Mouse (Mus musculus): Measurements from ENCODE around the gene Saa1. TPM values are rescaled to one million over a fixed set of nuclear protein-coding genes. Genes with fewer than 3 reads are reported as not detected.

The Saa1 gene
- total and polyA plus RNA-seq, 2 experiments from 2014 or later, result not detected

DNA sequence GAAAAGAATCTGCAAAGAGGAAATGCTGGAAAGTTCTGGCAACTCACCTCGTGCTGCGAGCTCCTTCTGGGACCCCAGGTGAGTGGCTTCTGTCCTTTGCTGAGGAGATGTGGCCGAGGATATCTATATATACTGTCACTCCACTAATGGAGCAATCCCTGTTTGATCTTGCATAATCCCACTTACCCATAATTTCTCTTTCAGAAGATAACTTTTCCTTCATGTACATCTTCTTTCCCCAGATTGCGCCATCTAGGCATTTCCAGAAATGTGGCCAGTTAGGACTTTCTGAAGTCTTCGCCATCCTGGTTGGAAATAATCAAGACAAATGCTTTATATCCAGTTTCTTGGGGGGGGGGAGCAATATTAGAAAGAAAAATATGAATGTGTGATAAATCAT lies 27.2 kb downstream of the Saa1 start, which contains the start of gene Saa3:
Gene Saa3 (minus strand): TSS at position 101 of the 400 bp plus-strand sequence.
- Histone ChIP-seq H3K36me3 (replicated peaks; ENCODE audit: control insufficient read depth, insufficient read depth, low read length) (no peaks in the 10 kb centered on the region), H3K4me1 (ENCODE audit: control insufficient read depth, insufficient read depth) (no peaks in the 10 kb centered on the region), H3K9ac (replicated peaks; ENCODE audit: low read depth, low read length) (no peak within 1 kb of the TSS), H3K9me3 (replicated peaks; ENCODE audit: control insufficient read depth, low read length) (no peaks in the 10 kb centered on the region), H3K27me3 (ENCODE audit: control insufficient read depth, insufficient read depth, low read length) (0 out of 2 replicates have a peak, but pooled peaks cover 4% of the 10 kb centered on the region), H3K4me2 (ENCODE audit: low read depth, low read length) (no peak within 1 kb of the TSS), H3K4me3 (ENCODE audit: low read depth, low read length) (no peak within 1 kb of the TSS), H3K27ac (ENCODE audit: low read depth) (no peak within 1 kb of the TSS)
- ATAC-seq (ENCODE audit: insufficient read depth, low read depth) (no peak), DNase-seq (ENCODE audit: low spot score) (no peak)
- WGBS, result 81% methylated on average over 5 of the region's 5 CpGs
- TF ChIP-seq EP300 (IDR thresholded peaks at IDR 0.05; ENCODE audit: low read depth), result no peak
- no peak for TF ChIP-seq CTCF (IDR thresholded peaks at IDR 0.05; ENCODE audit: low read depth)

- peak; percentile 45 for DNase-seq (ENCODE audit: low spot score)
- H3K4me2 ChIP-seq (ENCODE audit: low read depth, low read length), result no peak overlapping the region
- ATAC-seq (ENCODE audit: insufficient read depth, low read depth), result no peak
Observed at GRCm38 (mm10) chr7:46714518-46714917, 28.3 kb downstream of the Saa1 start.

GRCm38 (mm10) chr7:46712250-46712649 lies 30.5 kb downstream of the Saa1 start:
- H3K36me3 ChIP-seq (replicated peaks; ENCODE audit: control insufficient read depth, insufficient read depth, low read length), result peaks cover 7% of the 10 kb centered on the region; the same call in 1 of the 2 replicates
- no peak overlapping the region for H3K4me2 ChIP-seq (ENCODE audit: low read depth, low read length)
- no peak for DNase-seq (ENCODE audit: low spot score)
- WGBS, result 61% methylated on average over 6 of the region's 6 CpGs
- H3K27ac ChIP-seq (ENCODE audit: low read depth), result no peak overlapping the region
- H3K9ac ChIP-seq (replicated peaks; ENCODE audit: low read depth, low read length), result no peak overlapping the region
- H3K27me3 ChIP-seq (ENCODE audit: control insufficient read depth, insufficient read depth, low read length), result 0 out of 2 replicates have a peak, but pooled peaks cover 4% of the 10 kb centered on the region
- H3K4me1 ChIP-seq (ENCODE audit: control insufficient read depth, insufficient read depth), result peaks cover 9% of the 10 kb centered on the region; the same call in 1 of the 2 replicates
- no peaks in the 10 kb centered on the region for H3K9me3 ChIP-seq (replicated peaks; ENCODE audit: control insufficient read depth, low read length)
- no peak overlapping the region for H3K4me3 ChIP-seq (ENCODE audit: low read depth, low read length)
- ATAC-seq (ENCODE audit: insufficient read depth, low read depth), result no peak
- TF ChIP-seq EP300 (IDR thresholded peaks at IDR 0.05; ENCODE audit: low read depth), result no peak

More at GRCm38 (mm10) chr7:46714518-46714917, 28.3 kb downstream of the Saa1 start:
- peaks cover 4% of the 10 kb centered on the region; the same call in 1 of the 2 replicates for H3K4me1 ChIP-seq (ENCODE audit: control insufficient read depth, insufficient read depth)
- H3K9me3 ChIP-seq (replicated peaks; ENCODE audit: control insufficient read depth, low read length), result no peaks in the 10 kb centered on the region
- TF ChIP-seq EP300 (IDR thresholded peaks at IDR 0.05; ENCODE audit: low read depth) (no peak), CTCF (IDR thresholded peaks at IDR 0.05; ENCODE audit: low read depth) (peak; percentile 73)
- no peak overlapping the region for H3K27ac ChIP-seq (ENCODE audit: low read depth)
- 0 out of 2 replicates have a peak, but pooled peaks cover 4% of the 10 kb centered on the region for H3K27me3 ChIP-seq (ENCODE audit: control insufficient read depth, insufficient read depth, low read length)
- no peak overlapping the region for H3K9ac ChIP-seq (replicated peaks; ENCODE audit: low read depth, low read length)
- 29% methylated on average over 6 of the region's 6 CpGs for WGBS
- H3K4me3 ChIP-seq (ENCODE audit: low read depth, low read length), result no peak overlapping the region
- H3K36me3 ChIP-seq (replicated peaks; ENCODE audit: control insufficient read depth, insufficient read depth, low read length), result no peaks in the 10 kb centered on the region

DNA sequence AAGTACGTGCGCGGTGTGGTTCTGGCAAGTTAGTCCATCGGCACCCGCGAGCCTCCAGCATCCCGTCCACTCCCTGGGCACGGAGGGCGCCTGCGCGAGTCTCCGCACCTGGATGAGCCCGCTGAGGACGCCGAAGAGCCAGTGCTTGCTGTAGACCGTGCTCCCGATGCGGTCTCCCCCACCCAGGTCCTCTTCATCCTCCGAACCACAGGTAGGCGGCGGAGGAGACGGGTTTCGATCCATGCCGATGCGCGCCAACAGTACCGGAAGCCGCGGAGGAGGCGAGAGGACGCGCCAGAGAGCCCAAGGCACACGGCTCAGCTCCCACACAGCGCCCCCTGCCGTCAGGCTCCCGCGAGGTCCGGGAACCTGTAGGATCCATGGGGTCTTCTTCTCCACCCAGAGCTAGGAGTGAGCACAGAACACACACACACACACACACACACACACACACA lies 32.4 kb downstream of the Saa1 start, which contains the start of gene Saal1:
Gene Saal1 (minus strand): TSS at position 291 of the 455 bp plus-strand sequence.
- H3K4me2 ChIP-seq (ENCODE audit: low read depth, low read length), result peak within 1 kb of the TSS; percentile 69
- peaks cover 21% of the 10 kb centered on the region for H3K36me3 ChIP-seq (replicated peaks; ENCODE audit: control insufficient read depth, insufficient read depth, low read length)
- TF ChIP-seq CTCF (IDR thresholded peaks at IDR 0.05; ENCODE audit: low read depth) (peak; percentile 93), EP300 (IDR thresholded peaks at IDR 0.05; ENCODE audit: low read depth) (no peak)
- ATAC-seq (ENCODE audit: insufficient read depth, low read depth), result peak; percentile 98
- H3K9me3 ChIP-seq (replicated peaks; ENCODE audit: control insufficient read depth, low read length), result no peaks in the 10 kb centered on the region
- no peak within 1 kb of the TSS for H3K27ac ChIP-seq (ENCODE audit: low read depth)
- H3K4me3 ChIP-seq (ENCODE audit: low read depth, low read length), result peak within 1 kb of the TSS; percentile 84
- H3K9ac ChIP-seq (replicated peaks; ENCODE audit: low read depth, low read length), result peak within 1 kb of the TSS; percentile 67
- H3K27me3 ChIP-seq (ENCODE audit: control insufficient read depth, insufficient read depth, low read length), result 0 out of 2 replicates have a peak, but pooled peaks cover 4% of the 10 kb centered on the region
- peak; percentile 75 for DNase-seq (ENCODE audit: low spot score)
- peaks cover 9% of the 10 kb centered on the region; the same call in 1 of the 2 replicates for H3K4me1 ChIP-seq (ENCODE audit: control insufficient read depth, insufficient read depth)
- under 1% methylated on average over 38 of the region's 38 CpGs for WGBS

DNA sequence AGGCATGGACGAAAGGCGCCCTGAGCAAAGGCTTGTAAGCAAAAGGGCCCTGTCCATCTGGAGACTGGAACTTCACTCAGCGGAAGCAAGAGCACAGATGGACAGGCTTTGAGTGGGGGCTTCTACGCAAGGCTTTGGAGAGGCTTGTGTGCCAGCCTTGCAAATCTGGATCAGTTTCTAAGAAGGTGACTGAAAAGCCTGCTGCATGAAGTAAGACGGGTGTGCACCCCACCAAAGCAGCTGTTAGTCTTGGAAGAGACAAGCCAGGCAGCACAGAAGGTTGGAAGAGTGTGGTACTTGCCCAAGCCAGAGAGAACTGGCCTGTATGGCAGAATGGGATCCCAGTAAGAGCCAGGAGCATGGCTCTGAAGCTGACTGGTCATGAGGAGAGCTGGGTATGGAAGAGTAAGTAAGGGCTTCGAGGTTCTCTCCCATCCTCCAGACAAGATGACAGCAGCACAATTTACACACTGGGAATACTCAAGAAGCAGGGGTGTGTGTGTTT lies 42.2 kb downstream of the Saa1 start:
- WGBS, result 94% methylated on average over 6 of the region's 6 CpGs
- Histone ChIP-seq H3K4me1 (ENCODE audit: control insufficient read depth, insufficient read depth) (no peaks in the 10 kb centered on the region), H3K4me2 (ENCODE audit: low read depth, low read length) (no peak overlapping the region), H3K27ac (ENCODE audit: low read depth) (no peak overlapping the region), H3K4me3 (ENCODE audit: low read depth, low read length) (no peak overlapping the region), H3K9me3 (replicated peaks; ENCODE audit: control insufficient read depth, low read length) (no peaks in the 10 kb centered on the region), H3K27me3 (ENCODE audit: control insufficient read depth, insufficient read depth, low read length) (no peaks in the 10 kb centered on the region), H3K9ac (replicated peaks; ENCODE audit: low read depth, low read length) (no peak overlapping the region), H3K36me3 (replicated peaks; ENCODE audit: control insufficient read depth, insufficient read depth, low read length) (peaks cover 80% of the 10 kb centered on the region)
- ATAC-seq (ENCODE audit: insufficient read depth, low read depth), result no peak
- no peak for TF ChIP-seq CTCF (IDR thresholded peaks at IDR 0.05; ENCODE audit: low read depth)
- TF ChIP-seq EP300 (IDR thresholded peaks at IDR 0.05; ENCODE audit: low read depth), result no peak
- DNase-seq (ENCODE audit: low spot score), result no peak
